Mouse (Mus musculus) liver, postnatal 0 days (tissue): ENCODE data around the gene Rps6ka1.

ENCODE experiments used
- CTCF ChIP-seq: sonication (generic); IDR thresholded peaks from 2 replicates; pipeline ENCODE4 v1.5.1; 2016; ENCODE audit warnings: antibody characterized with exemption, low read depth
- EP300 ChIP-seq: IDR thresholded peaks from 2 replicates; pipeline ENCODE4 v1.6.1; 2016; ENCODE audit warnings: antibody characterized with exemption, low read depth, mild to moderate bottlenecking

DNA sequence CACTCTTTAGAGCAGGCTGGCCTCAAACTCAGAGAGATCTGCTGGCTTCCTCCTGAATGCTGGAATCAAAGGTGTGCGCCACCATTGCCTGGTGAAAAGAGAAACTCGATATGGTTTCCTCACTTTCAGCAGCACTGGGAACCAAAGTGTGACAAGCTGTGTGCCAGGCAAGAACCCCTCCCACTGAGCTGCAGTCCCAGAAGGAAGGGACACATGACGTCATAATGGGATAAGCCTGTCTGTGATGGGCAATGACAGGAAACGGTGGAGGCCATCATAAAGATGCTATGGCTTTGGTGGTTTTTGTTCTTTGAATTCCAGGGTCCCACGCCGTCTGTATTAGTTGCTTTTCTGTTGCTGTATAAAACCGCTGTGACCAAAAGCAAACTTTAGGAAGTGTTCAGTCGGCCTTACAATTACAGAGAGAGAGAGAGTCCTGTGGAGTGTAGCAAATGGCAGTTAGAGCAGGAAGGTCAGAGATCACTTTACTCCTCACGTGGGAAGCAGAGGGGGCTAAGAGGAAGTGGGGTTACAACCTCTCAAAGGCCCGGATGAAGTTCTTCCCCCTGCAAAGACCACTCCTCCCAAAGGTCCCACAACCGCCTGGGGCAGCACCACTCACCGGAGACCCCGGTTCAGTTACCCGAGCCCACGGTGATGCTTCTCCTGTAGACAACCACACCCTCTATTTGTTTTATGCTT lies 41.1 kb upstream of the Rps6ka1 start:
- no peak for TF ChIP-seq CTCF
- TF ChIP-seq EP300: peak; percentile 29; the same call in 1 of the 2 replicates
